Mouse (Mus musculus) heart, adult 2 months (tissue): Measurements from ENCODE around the gene Maff.

Source experiments
- CTCF ChIP-seq: fragments of 200-600 bp; IDR thresholded peaks from 2 replicates; pipeline ENCODE4 v1.8.1; 2022; ENCODE audit warnings: antibody characterized with exemption, mild to moderate bottlenecking, moderate library complexity
- POLR2A ChIP-seq: fragments of 200-500 bp; IDR thresholded peaks from 2 replicates; pipeline ENCODE4 v1.6.1; 2011; ENCODE audit warnings: mild to moderate bottlenecking, low read depth, low read length, control low read depth; ENCODE audit not compliant: insufficient read depth

DNA sequence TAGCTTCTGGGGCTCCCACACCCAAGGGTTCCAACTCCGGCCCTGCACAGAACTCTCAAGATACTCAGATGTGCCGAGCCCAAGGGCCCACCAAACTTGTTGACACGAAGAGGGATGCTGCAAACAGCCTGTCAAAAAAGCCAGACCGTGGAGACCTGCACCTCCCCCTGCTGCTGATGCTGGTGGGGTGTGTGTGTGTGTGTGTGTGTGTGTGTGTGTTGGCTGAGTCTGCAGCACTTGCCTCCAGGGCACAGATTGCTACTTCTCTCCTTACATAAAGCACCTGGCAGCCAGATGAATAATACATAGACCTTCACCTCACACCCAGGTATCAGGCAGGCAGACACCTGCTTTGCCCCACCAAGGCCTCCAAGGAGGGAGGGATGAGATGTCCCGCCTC, 55.8 kb downstream of the Maff start:
- TF ChIP-seq POLR2A (no peak), CTCF (no peak)
